Mouse (Mus musculus) midbrain, postnatal 0 days (tissue): ENCODE data around the gene Elac2. TPM values are rescaled to one million over a fixed set of nuclear protein-coding genes. Genes with fewer than 3 reads are reported as not detected.

Experiments used
- ATAC-seq: fragments of 200-750 bp; cut with Nextera tagmentation; 2 replicates; pipeline ENCODE4 v1.8.0; 2017; ENCODE audit warnings: moderate number of reproducible peaks, mild to moderate bottlenecking, moderate TSS enrichment, moderate library complexity; ENCODE audit not compliant: low FRiP score
- DNase-seq: peaks from one replicate; pipeline ENCODE4 v3.0.0-alpha.2; 2015; ENCODE audit warnings: low spot score
- H3K27ac ChIP-seq: fragments of 300-500 bp; sonication (generic); 2 replicates; pipeline ENCODE4 v1.5.1; 2014; ENCODE audit warnings: low read depth, mild to moderate bottlenecking, low read length, mixed read lengths
- H3K27me3 ChIP-seq: fragments of 300-500 bp; sonication (generic); 2 replicates; pipeline ENCODE4 v1.6.1; 2014; ENCODE audit warnings: low read length, control low read depth, mixed read lengths; ENCODE audit not compliant: insufficient read depth
- H3K36me3 ChIP-seq: fragments of 300-500 bp; sonication (generic); 2 replicates; pipeline ENCODE4 v1.6.1; 2014; ENCODE audit warnings: low read length, control low read depth, mixed read lengths; ENCODE audit not compliant: insufficient read depth
- H3K4me1 ChIP-seq: fragments of 300-500 bp; sonication (generic); 2 replicates; pipeline ENCODE4 v1.6.1; 2014; ENCODE audit warnings: mild to moderate bottlenecking, control low read depth, antibody characterized with exemption, low read length, mixed read lengths; ENCODE audit not compliant: insufficient read depth
- H3K4me2 ChIP-seq: fragments of 300-500 bp; sonication (generic); 2 replicates; pipeline ENCODE4 v1.6.1; 2014; ENCODE audit warnings: low read depth, mild to moderate bottlenecking, low read length, mixed read lengths; ENCODE audit not compliant: poor library complexity, severe bottlenecking
- H3K4me3 ChIP-seq: fragments of 300-500 bp; sonication (generic); 2 replicates; pipeline ENCODE4 v1.5.1; 2014; ENCODE audit warnings: low read depth, mild to moderate bottlenecking, low read length, moderate library complexity
- H3K9ac ChIP-seq: fragments of 300-500 bp; sonication (generic); replicated peaks from 2 replicates; pipeline ENCODE4 v1.6.1; 2014; ENCODE audit warnings: mild to moderate bottlenecking, low read length, moderate library complexity, mixed read lengths; ENCODE audit not compliant: poor library complexity, severe bottlenecking
- H3K9me3 ChIP-seq: fragments of 300-500 bp; sonication (generic); 2 replicates; pipeline ENCODE4 v1.6.1; 2016; ENCODE audit warnings: low read length, control low read depth
- CTCF ChIP-seq: IDR thresholded peaks from 2 replicates; pipeline ENCODE4 v1.5.1; 2016; ENCODE audit warnings: antibody characterized with exemption, mild to moderate bottlenecking
- WGBS: fragments of 180-500 bp; shearing (Covaris S2); extraction: QIAGEN DNeasy Blood & Tissue Kit; methylation state at CpG from one replicate; pipeline ENCODE4 v1.1.7; 2014; 5-methylcytosine and 5-hydroxymethylcytosine counted together
- polyA plus RNA-seq: library from polyadenylated mRNA; unstranded; fragments of >200 nt; fragmentation: Nextera tagmentation; extraction: Ambion mirVana; gene quantifications from 2 replicates; pipeline ENCODE4 v1.2.1, GENCODE M21; 2015
- total RNA-seq: library from RNA; depleted of rRNA; stranded (reverse); fragments of >200 nt; gene quantifications from 2 replicates; pipeline ENCODE4 v1.2.3, GENCODE M21; 2014; rRNA removed

Gene Elac2
- total and polyA plus RNA-seq, 2 experiments from 2014 or later = 23.4 to 34.5 TPM

GRCm38 (mm10) chr11:65049090-65049489, 70.3 kb downstream of the Elac2 start:
- no peak for DNase-seq

DNA sequence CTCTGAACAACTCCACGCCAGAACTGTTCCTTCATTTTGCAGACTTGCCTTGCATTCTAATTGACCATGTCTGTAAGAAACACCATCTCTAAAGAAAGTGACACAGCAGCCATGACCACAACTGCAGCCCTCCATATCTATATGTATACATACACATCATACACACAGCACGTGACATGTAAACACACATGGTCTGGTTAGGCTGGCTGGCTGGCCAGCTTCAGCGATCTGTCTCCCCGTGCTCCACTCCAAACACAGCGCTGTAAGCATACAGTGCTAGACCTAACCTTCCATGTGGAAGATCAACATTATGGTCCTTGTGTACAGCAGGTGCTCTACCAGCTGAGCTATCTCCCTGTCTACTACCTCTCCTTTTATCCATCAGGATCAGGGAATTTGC, 72.0 kb downstream of the Elac2 start:
- ATAC-seq (no peak), DNase-seq (no peak)
- peaks cover 18% of the 10 kb centered on the region for H3K36me3 ChIP-seq
- H3K9ac ChIP-seq = no peak overlapping the region
- no peak for TF ChIP-seq CTCF
- H3K4me1 ChIP-seq = no peaks in the 10 kb centered on the region
- no peak overlapping the region for H3K27ac ChIP-seq
- H3K27me3 ChIP-seq = no peaks in the 10 kb centered on the region
- WGBS = 90% methylated on average over 5 of the region's 5 CpGs
- no peaks in the 10 kb centered on the region for H3K9me3 ChIP-seq
- no peak overlapping the region for H3K4me2 ChIP-seq
- H3K4me3 ChIP-seq = no peak overlapping the region

More at GRCm38 (mm10) chr11:65049090-65049489, 70.3 kb downstream of the Elac2 start:
- Histone ChIP-seq H3K4me2 (no peak overlapping the region), H3K4me1 (no peaks in the 10 kb centered on the region), H3K27ac (no peak overlapping the region), H3K9me3 (no peaks in the 10 kb centered on the region), H3K27me3 (no peaks in the 10 kb centered on the region), H3K4me3 (no peak overlapping the region), H3K9ac (no peak overlapping the region), H3K36me3 (peaks cover 18% of the 10 kb centered on the region)
- no peak for ATAC-seq
- 77% methylated on average over 7 of the region's 7 CpGs for WGBS
- no peak for TF ChIP-seq CTCF

Other genes with a start within 250 kb of the Elac2 start
- 4.3 TPM in 1 of 2 replicates, not detected in the other for gene 1700086D15Rik, start 180.9 kb downstream of the Elac2 start, total RNA-seq
- 0.52 and 0.56 TPM in 2 replicates for gene 1700086D15Rik, start 180.9 kb downstream of the Elac2 start, polyA plus RNA-seq
- gene Arhgap44, start 183.9 kb downstream of the Elac2 start, total RNA-seq = 36.2 and 39.4 TPM in 2 replicates
- gene Arhgap44, start 183.9 kb downstream of the Elac2 start, polyA plus RNA-seq = 20.8 and 21.2 TPM in 2 replicates